Mouse (Mus musculus) embryonic facial prominence, embryonic 14.5 days (tissue): ENCODE results near the gene Nrsn2. TPM values are rescaled to one million over a fixed set of nuclear protein-coding genes. Genes with fewer than 3 reads are reported as not detected.
A peak's percentile ranks its signal among the peaks of the same experiment; 100 is the strongest.

Experiments used
- ATAC-seq: fragments of 200-750 bp; cut with Nextera tagmentation; 2 replicates; pipeline ENCODE4 v1.8.0; 2017; ENCODE audit warnings: low read depth, moderate number of reproducible peaks, moderate TSS enrichment
- DNase-seq: peaks from one replicate; pipeline ENCODE4 v3.0.0-alpha.2; 2015; ENCODE audit warnings: low spot score
- H3K27ac ChIP-seq: fragments of 300-500 bp; sonication (generic); replicated peaks from 2 replicates; pipeline ENCODE4 v1.5.1; 2014; ENCODE audit warnings: low read depth, mild to moderate bottlenecking, low read length, moderate library complexity
- H3K27me3 ChIP-seq: fragments of 300-500 bp; sonication (generic); replicated peaks from 2 replicates; pipeline ENCODE4 v1.6.1; 2014; ENCODE audit warnings: low read length; ENCODE audit not compliant: control insufficient read depth, insufficient read depth
- H3K36me3 ChIP-seq: fragments of 300-500 bp; sonication (generic); 2 replicates; pipeline ENCODE4 v1.6.1; 2014; ENCODE audit warnings: low read length, mixed read lengths; ENCODE audit not compliant: control insufficient read depth, insufficient read depth
- H3K4me1 ChIP-seq: fragments of 300-500 bp; sonication (generic); 2 replicates; pipeline ENCODE4 v1.6.1; 2014; ENCODE audit warnings: antibody characterized with exemption, low read length; ENCODE audit not compliant: control insufficient read depth, insufficient read depth
- H3K4me2 ChIP-seq: fragments of 300-500 bp; sonication (generic); 2 replicates; pipeline ENCODE4 v1.6.1; 2014; ENCODE audit warnings: low read depth, mild to moderate bottlenecking, low read length, moderate library complexity, mixed read lengths
- H3K4me3 ChIP-seq: fragments of 300-500 bp; sonication (generic); 2 replicates; pipeline ENCODE4 v1.5.1; 2014; ENCODE audit warnings: low read depth, mild to moderate bottlenecking, low read length
- H3K9ac ChIP-seq: fragments of 300-500 bp; sonication (generic); 2 replicates; pipeline ENCODE4 v1.6.1; 2014; ENCODE audit warnings: low read depth, mild to moderate bottlenecking, low read length, moderate library complexity, mixed read lengths
- H3K9me3 ChIP-seq: fragments of 300-500 bp; sonication (generic); 2 replicates; pipeline ENCODE4 v1.6.1; 2016; ENCODE audit warnings: low read length; ENCODE audit not compliant: control insufficient read depth
- WGBS: fragments of 180-500 bp; shearing (Covaris S2); extraction: QIAGEN DNeasy Blood & Tissue Kit; methylation state at CpG from one replicate; pipeline ENCODE4 v1.1.7; 2014; 5-methylcytosine and 5-hydroxymethylcytosine counted together
- polyA plus RNA-seq: library from polyadenylated mRNA; unstranded; fragments of >200 nt; fragmentation: Nextera tagmentation; extraction: Ambion mirVana; gene quantifications from 2 replicates; pipeline ENCODE4 v1.2.1, GENCODE M21; 2014

Gene Nrsn2
- polyA plus RNA-seq, result 2.5 and 2.7 TPM in 2 replicates

DNA sequence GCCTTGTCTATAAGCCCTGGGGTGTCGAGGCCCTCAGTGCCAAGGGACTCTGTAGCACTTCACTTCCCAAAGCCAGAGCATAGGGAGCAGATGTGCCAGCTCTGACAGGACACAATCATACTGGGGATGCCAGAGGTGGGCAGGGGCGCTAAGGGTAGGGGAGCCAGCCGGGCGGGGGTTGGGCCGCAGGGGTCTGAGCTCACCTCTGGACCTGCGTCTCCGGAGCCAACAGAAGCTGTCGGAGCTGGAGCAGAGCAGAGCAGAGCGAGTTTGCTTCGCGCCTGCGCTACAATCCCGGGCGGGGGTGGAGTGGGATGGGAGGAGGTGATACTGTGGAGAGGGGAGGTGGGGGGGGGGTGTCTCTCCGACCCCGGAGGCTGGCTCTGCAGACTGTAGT lies at the start of gene Nrsn2:
Gene Nrsn2, minus strand, starts transcription at position 294 of the 397 bp plus-strand sequence.
- Histone ChIP-seq H3K9ac (peak within 1 kb of the TSS; percentile 57; the same call in 1 of the 2 replicates), H3K4me1 (peaks cover 7% of the 10 kb centered on the region; the same call in 1 of the 2 replicates), H3K36me3 (no peaks in the 10 kb centered on the region), H3K9me3 (no peaks in the 10 kb centered on the region), H3K27ac (no peak within 1 kb of the TSS; the same call in 1 of the 2 replicates), H3K27me3 (peaks cover 8% of the 10 kb centered on the region; the same call in 1 of the 2 replicates), H3K4me3 (peak within 1 kb of the TSS; percentile 25), H3K4me2 (peak within 1 kb of the TSS; percentile 49)
- 4% methylated on average over 10 of the region's 16 CpGs for WGBS
- peak; percentile 36 for DNase-seq
- peak; percentile 79 for ATAC-seq

GRCm38 (mm10) chr2:152415786-152416185 lies 39.3 kb upstream of the Nrsn2 start:
- Histone ChIP-seq H3K4me2 (peak overlapping the region; percentile 93), H3K9ac (peak overlapping the region; percentile 97; the same call in 1 of the 2 replicates), H3K36me3 (no peaks in the 10 kb centered on the region), H3K4me1 (peaks cover 16% of the 10 kb centered on the region), H3K27ac (peak overlapping the region; percentile 95), H3K4me3 (peak overlapping the region; percentile 95), H3K27me3 (no peaks in the 10 kb centered on the region), H3K9me3 (peaks cover 7% of the 10 kb centered on the region)
- no peak for ATAC-seq
- no peak for DNase-seq
- 89% methylated on average over 3 of the region's 3 CpGs for WGBS

DNA sequence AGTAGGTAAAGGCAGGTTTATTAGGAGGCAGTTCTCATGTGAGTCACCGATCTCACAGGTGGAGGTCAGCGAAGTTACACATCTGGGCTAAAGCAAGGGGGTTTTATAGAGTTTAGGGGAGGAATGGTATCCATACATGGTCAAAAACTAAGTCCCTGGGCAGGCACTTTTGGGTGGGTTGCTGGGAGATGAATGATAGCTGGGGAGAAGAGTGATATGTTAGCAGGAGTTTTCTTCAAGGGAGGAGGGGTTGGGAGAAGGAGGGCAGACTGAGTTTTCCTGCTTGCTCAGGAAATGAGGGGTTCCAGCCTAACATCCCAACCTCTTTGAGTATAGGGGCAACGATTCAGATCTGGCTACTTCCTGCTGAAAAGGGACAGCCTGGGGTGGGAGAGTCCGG lies 38.8 kb upstream of the Nrsn2 start, which contains the start of gene 6820408C15Rik:
Gene 6820408C15Rik, plus strand, starts transcription at position 301 of the 400 bp plus-strand sequence.
- Histone ChIP-seq H3K9ac (peak within 1 kb of the TSS; percentile 97), H3K36me3 (no peaks in the 10 kb centered on the region), H3K4me1 (peaks cover 20% of the 10 kb centered on the region), H3K27ac (peak within 1 kb of the TSS; percentile 95), H3K27me3 (no peaks in the 10 kb centered on the region), H3K9me3 (peaks cover 7% of the 10 kb centered on the region), H3K4me3 (peak within 1 kb of the TSS; percentile 95), H3K4me2 (peak within 1 kb of the TSS; percentile 93)
- DNase-seq (no peak), ATAC-seq (no peak)
- 22% methylated on average over 4 of the region's 4 CpGs for WGBS

- Histone ChIP-seq H3K4me2 (peak within 1 kb of the TSS; percentile 93), H3K4me1 (peaks cover 26% of the 10 kb centered on the region), H3K27ac (peak within 1 kb of the TSS; percentile 95), H3K27me3 (no peaks in the 10 kb centered on the region), H3K36me3 (no peaks in the 10 kb centered on the region), H3K9me3 (peaks cover 7% of the 10 kb centered on the region), H3K4me3 (peak within 1 kb of the TSS; percentile 95), H3K9ac (peak within 1 kb of the TSS; percentile 97)
- DNase-seq (peak; percentile 97), ATAC-seq (peak; percentile 90)
- WGBS, result under 1% methylated on average over 48 of the region's 65 CpGs
These were observed 38.2 kb upstream of the Nrsn2 start, which contains the start of gene Zcchc3 for GRCm38 (mm10) chr2:152414591-152415165. TSS of gene Zcchc3 (minus strand) at chr2:152415027.

GRCm38 (mm10) chr2:152413765-152414584 lies 37.5 kb upstream of the Nrsn2 start:
- ATAC-seq, result no peak
- Histone ChIP-seq H3K4me1 (peaks cover 30% of the 10 kb centered on the region), H3K27me3 (no peaks in the 10 kb centered on the region), H3K9ac (peak overlapping the region; percentile 97), H3K36me3 (no peaks in the 10 kb centered on the region), H3K4me2 (peak overlapping the region; percentile 93), H3K27ac (peak overlapping the region; percentile 95), H3K9me3 (peaks cover 7% of the 10 kb centered on the region), H3K4me3 (peak overlapping the region; percentile 95)
- DNase-seq, result peak; percentile 23
- WGBS, result 3% methylated on average over 38 of the region's 86 CpGs

DNA sequence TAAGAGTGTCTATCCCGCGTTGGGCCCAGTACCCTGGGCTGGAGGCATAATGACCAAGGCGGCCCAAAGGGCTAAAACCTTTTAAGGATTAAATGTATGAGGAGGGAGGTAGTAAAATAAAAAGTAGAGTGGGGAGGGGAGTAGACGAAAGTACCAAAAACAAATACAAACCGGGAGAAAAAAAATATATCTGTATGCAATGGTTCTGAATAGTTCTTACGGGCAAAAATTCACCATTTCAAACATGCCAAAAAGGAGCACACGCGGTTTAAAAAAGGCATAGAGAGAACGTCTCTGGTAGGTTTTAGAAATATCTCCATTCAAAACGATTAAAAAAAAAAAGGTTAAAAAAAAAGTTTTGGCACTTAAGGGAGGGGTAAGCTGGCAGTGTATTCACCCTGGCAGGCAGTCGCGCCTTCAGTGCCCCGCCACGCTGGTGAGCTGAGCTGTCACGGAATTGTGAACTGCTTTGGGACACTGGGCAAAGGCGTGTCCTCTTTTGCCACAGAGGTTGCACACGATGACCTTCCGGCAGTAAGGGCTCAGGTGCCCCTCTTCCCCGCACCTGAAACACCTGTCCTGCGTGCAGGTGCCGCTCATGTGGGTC lies 36.8 kb upstream of the Nrsn2 start:
- Histone ChIP-seq H3K4me2 (peak overlapping the region; percentile 93), H3K27ac (peak overlapping the region; percentile 95), H3K9ac (peak overlapping the region; percentile 97), H3K27me3 (no peaks in the 10 kb centered on the region), H3K9me3 (peaks cover 7% of the 10 kb centered on the region), H3K4me1 (peaks cover 30% of the 10 kb centered on the region), H3K4me3 (peak overlapping the region; percentile 95), H3K36me3 (no peaks in the 10 kb centered on the region)
- WGBS, result 1% methylated on average over 20 of the region's 21 CpGs
- no peak for ATAC-seq
- DNase-seq, result no peak

DNA sequence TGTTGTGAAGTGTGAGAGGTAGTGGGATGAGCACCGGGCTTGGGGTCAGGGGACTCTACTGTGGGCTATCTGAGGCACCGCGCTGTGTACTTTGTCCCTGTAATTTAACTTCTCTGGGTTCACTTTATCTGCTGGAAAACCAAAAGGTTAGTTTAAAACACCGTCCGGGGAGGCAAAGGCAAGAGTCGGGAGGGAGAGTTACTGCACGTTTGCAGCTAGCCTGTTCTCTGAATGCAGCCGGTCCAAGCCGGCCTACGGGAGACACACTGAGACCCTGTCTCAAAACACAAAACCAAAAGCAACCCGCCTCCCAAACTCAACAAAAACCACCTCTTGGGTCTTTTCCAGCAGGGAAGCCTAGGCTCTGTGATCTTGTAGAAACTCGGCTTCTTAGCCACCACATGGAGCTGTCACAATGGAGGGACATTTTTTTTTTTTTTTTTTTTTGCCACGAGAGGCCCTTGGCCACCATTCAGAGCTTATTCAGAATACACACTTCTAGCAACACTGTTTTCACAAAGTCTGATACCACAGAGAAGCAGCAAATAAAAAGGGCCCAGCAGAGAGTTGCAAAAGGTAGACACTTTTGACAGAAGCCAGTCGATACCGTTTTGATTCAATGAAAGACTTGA lies 36.2 kb upstream of the Nrsn2 start:
- 3% methylated on average over 15 of the region's 15 CpGs for WGBS
- peak; percentile 57 for DNase-seq
- peaks cover 7% of the 10 kb centered on the region for H3K9me3 ChIP-seq
- H3K36me3 ChIP-seq, result no peaks in the 10 kb centered on the region
- H3K4me1 ChIP-seq, result peaks cover 30% of the 10 kb centered on the region
- no peak for ATAC-seq
- H3K4me2 ChIP-seq, result peak overlapping the region; percentile 93
- no peaks in the 10 kb centered on the region for H3K27me3 ChIP-seq
- H3K4me3 ChIP-seq, result peak overlapping the region; percentile 95
- peak overlapping the region; percentile 95 for H3K27ac ChIP-seq
- H3K9ac ChIP-seq, result peak overlapping the region; percentile 97

- peak overlapping the region; percentile 97 for H3K9ac ChIP-seq
- peaks cover 30% of the 10 kb centered on the region for H3K4me1 ChIP-seq
- no peak for DNase-seq
- H3K9me3 ChIP-seq, result peaks cover 7% of the 10 kb centered on the region
- H3K27me3 ChIP-seq, result no peaks in the 10 kb centered on the region
- ATAC-seq, result no peak
- H3K36me3 ChIP-seq, result no peaks in the 10 kb centered on the region
- peak overlapping the region; percentile 93 for H3K4me2 ChIP-seq
- 6% methylated on average over 7 of the region's 7 CpGs for WGBS
- H3K4me3 ChIP-seq, result peak overlapping the region; percentile 95
- peak overlapping the region; percentile 95 for H3K27ac ChIP-seq
These were observed 35.0 kb upstream of the Nrsn2 start for GRCm38 (mm10) chr2:152411471-152411870.
